Mouse (Mus musculus): ENCODE measurements at regions not wholly inside any gene's neighbourhood (a gene's known extent, or its start where the extent isn't known, plus 50 kb on each side); places are given as distances from the start of the nearest gene placed in this dataset.

DNA sequence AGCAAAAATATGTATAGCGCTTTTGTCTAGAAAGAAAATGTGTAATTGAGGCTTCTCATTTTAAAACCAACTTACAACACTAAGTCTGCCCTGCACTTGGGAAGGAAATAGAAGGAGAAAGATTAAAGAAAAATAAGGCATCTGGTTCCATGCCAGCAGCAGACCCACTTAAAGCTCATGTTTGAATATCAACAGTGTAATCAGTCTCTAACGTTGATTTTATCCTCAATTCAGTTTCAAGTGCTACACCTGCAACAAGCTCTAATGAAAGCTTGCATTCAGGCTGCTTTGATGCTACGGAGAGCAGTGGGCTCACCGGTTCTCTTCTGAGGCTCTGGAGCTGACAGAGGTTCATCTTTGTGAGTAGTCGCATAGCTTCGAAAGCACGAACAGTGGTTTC lies 406.6 kb upstream of the Map3k7 start:
- Histone ChIP-seq H3K4me2 (ENCODE audit: low read depth, low read length) (no peak overlapping the region), H3K9ac (replicated peaks) (no peak overlapping the region), H3K4me3 (ENCODE audit: low read depth, low read length) (no peak overlapping the region), H3K9me3 (ENCODE audit: low read length) (no peaks in the 10 kb centered on the region), H3K36me3 (replicated peaks; ENCODE audit: insufficient read depth, low read length) (no peaks in the 10 kb centered on the region), H3K4me1 (ENCODE audit: insufficient read depth) (no peaks in the 10 kb centered on the region), H3K27ac (ENCODE audit: low read depth) (no peak overlapping the region), H3K27me3 (ENCODE audit: insufficient read depth, low read length) (no peaks in the 10 kb centered on the region)
- no peak for ATAC-seq
- no peak for DNase-seq
- 77% methylated on average over 7 of the region's 7 CpGs for WGBS (ENCODE audit: insufficient replicate concordance)
- TF ChIP-seq EP300 (IDR thresholded peaks at IDR 0.05; ENCODE audit: low read depth) = no peak
- TF ChIP-seq CTCF (IDR thresholded peaks at IDR 0.05; ENCODE audit: low read depth) = no peak

DNA sequence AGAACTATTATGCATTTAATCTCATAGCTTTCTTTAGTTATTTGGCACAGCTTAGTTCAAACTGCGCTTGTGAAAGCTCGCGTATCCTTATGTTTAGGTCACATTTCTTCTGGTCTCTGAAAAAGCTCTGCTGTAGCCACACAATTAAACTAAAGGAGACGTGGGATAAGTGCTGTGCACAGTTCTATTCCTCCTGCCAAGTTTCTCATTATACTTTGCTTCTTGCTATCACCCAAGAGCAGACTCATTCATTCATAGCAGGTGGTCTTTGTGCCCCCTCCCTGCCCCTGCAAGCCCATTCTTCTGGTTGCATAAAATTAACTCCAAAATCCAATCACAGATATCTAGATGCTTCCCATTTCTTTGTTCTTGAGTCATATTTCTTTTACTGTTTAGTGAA lies 403.6 kb upstream of the Map3k7 start:
- ATAC-seq = no peak
- no peaks in the 10 kb centered on the region for H3K27me3 ChIP-seq (ENCODE audit: insufficient read depth, low read length)
- H3K4me2 ChIP-seq (ENCODE audit: low read depth, low read length) = no peak overlapping the region
- no peaks in the 10 kb centered on the region for H3K4me1 ChIP-seq (ENCODE audit: insufficient read depth)
- H3K9ac ChIP-seq (replicated peaks) = no peak overlapping the region
- TF ChIP-seq EP300 (IDR thresholded peaks at IDR 0.05; ENCODE audit: low read depth) (no peak), CTCF (IDR thresholded peaks at IDR 0.05; ENCODE audit: low read depth) (no peak)
- DNase-seq = no peak
- 77% methylated on average over 4 of the region's 4 CpGs for WGBS (ENCODE audit: insufficient replicate concordance)
- no peak overlapping the region for H3K27ac ChIP-seq (ENCODE audit: low read depth)
- no peaks in the 10 kb centered on the region for H3K36me3 ChIP-seq (replicated peaks; ENCODE audit: insufficient read depth, low read length)
- no peak overlapping the region for H3K4me3 ChIP-seq (ENCODE audit: low read depth, low read length)
- no peaks in the 10 kb centered on the region for H3K9me3 ChIP-seq (ENCODE audit: low read length)

DNA sequence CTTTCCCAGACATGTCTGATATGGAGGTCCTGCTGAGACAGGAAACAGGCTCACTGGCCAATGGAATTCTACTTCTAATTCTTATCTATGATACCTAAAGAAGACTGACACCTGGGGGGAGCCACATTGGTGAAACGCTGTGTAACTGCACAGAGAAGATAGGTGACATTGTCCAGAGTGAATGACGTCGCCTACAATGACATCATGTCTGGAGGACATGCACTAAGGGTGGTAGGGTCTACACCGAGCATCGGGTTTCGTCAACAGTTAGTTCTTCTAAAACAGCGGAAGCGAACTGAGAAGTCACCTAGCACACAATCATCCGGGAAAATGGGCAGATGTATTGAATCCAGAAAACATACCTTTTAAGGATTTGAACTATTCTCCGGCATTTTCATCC lies 402.7 kb upstream of the Map3k7 start:
- no peaks in the 10 kb centered on the region for H3K36me3 ChIP-seq (replicated peaks; ENCODE audit: insufficient read depth, low read length)
- 78% methylated on average over 10 of the region's 10 CpGs for WGBS (ENCODE audit: insufficient replicate concordance)
- no peak overlapping the region for H3K4me2 ChIP-seq (ENCODE audit: low read depth, low read length)
- no peak overlapping the region for H3K27ac ChIP-seq (ENCODE audit: low read depth)
- H3K27me3 ChIP-seq (ENCODE audit: insufficient read depth, low read length) = no peaks in the 10 kb centered on the region
- no peaks in the 10 kb centered on the region for H3K9me3 ChIP-seq (ENCODE audit: low read length)
- H3K9ac ChIP-seq (replicated peaks) = no peak overlapping the region
- H3K4me3 ChIP-seq (ENCODE audit: low read depth, low read length) = no peak overlapping the region
- no peak for DNase-seq
- TF ChIP-seq CTCF (IDR thresholded peaks at IDR 0.05; ENCODE audit: low read depth) (no peak), EP300 (IDR thresholded peaks at IDR 0.05; ENCODE audit: low read depth) (no peak)
- no peak for ATAC-seq
- no peaks in the 10 kb centered on the region for H3K4me1 ChIP-seq (ENCODE audit: insufficient read depth)

DNA sequence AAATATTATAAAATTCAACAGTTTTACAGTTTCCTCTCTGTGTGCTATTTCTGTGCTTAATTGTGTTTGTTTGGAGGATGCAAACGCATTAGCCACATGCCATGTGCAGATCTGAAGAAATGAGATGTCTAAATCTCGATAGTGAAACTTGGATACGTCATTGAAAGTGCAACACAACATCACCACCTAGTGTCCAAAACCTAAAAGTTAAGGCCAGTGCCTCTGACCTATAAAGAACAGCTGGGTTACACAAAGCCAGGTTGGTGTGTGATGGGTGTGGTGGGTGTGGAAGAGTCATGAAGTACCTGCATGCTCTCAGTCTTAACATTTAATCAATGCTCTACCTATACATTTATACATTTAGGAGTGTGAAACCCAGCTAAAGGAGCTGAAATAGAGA lies 402.1 kb upstream of the Map3k7 start:
- no peak for ATAC-seq
- H3K4me1 ChIP-seq (ENCODE audit: insufficient read depth) = no peaks in the 10 kb centered on the region
- WGBS (ENCODE audit: insufficient replicate concordance) = 11% methylated on average over 3 of the region's 3 CpGs
- no peak overlapping the region for H3K4me3 ChIP-seq (ENCODE audit: low read depth, low read length)
- TF ChIP-seq CTCF (IDR thresholded peaks at IDR 0.05; ENCODE audit: low read depth) (peak; percentile 62), EP300 (IDR thresholded peaks at IDR 0.05; ENCODE audit: low read depth) (no peak)
- H3K27ac ChIP-seq (ENCODE audit: low read depth) = no peak overlapping the region
- H3K27me3 ChIP-seq (ENCODE audit: insufficient read depth, low read length) = no peaks in the 10 kb centered on the region
- no peak overlapping the region for H3K9ac ChIP-seq (replicated peaks)
- no peak for DNase-seq
- H3K4me2 ChIP-seq (ENCODE audit: low read depth, low read length) = peak overlapping the region; percentile 15; the same call in 1 of the 2 replicates
- no peaks in the 10 kb centered on the region for H3K9me3 ChIP-seq (ENCODE audit: low read length)
- no peaks in the 10 kb centered on the region for H3K36me3 ChIP-seq (replicated peaks; ENCODE audit: insufficient read depth, low read length)

DNA sequence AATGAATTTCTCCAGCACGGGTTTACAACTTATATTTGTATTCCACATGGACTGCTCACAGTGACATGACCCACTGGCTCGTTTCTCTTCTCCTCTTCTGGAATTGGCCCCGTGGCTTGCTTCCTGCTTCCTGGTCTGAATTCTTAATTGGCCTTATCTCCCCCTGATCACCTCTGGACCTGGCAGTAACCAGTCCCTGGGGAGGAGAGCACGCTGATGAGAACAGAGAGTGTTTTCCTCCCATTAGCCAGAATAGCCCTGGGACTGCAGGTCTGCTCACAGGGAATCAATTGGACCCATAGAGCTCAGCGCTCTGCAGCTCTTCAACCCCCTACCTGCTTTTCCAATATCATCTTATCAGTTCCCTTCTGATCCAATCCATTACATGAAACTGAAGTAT lies 397.7 kb upstream of the Map3k7 start:
- no peaks in the 10 kb centered on the region for H3K36me3 ChIP-seq (replicated peaks; ENCODE audit: insufficient read depth, low read length)
- H3K4me3 ChIP-seq (ENCODE audit: low read depth, low read length) = no peak overlapping the region
- no peaks in the 10 kb centered on the region for H3K9me3 ChIP-seq (ENCODE audit: low read length)
- no peak overlapping the region for H3K27ac ChIP-seq (ENCODE audit: low read depth)
- no peak overlapping the region for H3K9ac ChIP-seq (replicated peaks)
- no peaks in the 10 kb centered on the region for H3K4me1 ChIP-seq (ENCODE audit: insufficient read depth)
- no peak for ATAC-seq
- no peaks in the 10 kb centered on the region for H3K27me3 ChIP-seq (ENCODE audit: insufficient read depth, low read length)
- 41% methylated on average over 5 of the region's 5 CpGs for WGBS (ENCODE audit: insufficient replicate concordance)
- DNase-seq = no peak
- TF ChIP-seq CTCF (IDR thresholded peaks at IDR 0.05; ENCODE audit: low read depth) = no peak
- TF ChIP-seq EP300 (IDR thresholded peaks at IDR 0.05; ENCODE audit: low read depth) = no peak
- no peak overlapping the region for H3K4me2 ChIP-seq (ENCODE audit: low read depth, low read length)

DNA sequence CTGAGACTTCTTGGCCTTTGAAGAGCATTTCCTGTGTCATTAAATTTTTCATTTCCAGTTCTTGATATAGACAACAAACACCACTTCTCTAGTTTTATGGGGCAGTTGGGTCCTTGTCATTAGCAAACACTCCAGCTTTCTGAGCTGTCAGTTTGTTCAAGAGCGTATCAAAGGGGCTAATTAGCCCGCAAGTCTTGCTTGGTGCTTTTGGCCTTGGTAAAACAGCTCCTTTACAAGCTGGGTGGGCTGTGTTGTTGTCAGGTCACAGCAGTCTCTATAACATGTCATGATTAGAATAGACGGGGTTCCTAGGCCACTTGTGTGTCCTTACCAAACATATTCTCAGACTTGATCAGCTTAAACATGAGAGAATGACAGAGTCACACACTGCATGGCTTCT lies 397.1 kb upstream of the Map3k7 start:
- H3K27me3 ChIP-seq (ENCODE audit: insufficient read depth, low read length) = no peaks in the 10 kb centered on the region
- no peaks in the 10 kb centered on the region for H3K9me3 ChIP-seq (ENCODE audit: low read length)
- ATAC-seq = no peak
- H3K36me3 ChIP-seq (replicated peaks; ENCODE audit: insufficient read depth, low read length) = no peaks in the 10 kb centered on the region
- H3K4me3 ChIP-seq (ENCODE audit: low read depth, low read length) = no peak overlapping the region
- no peaks in the 10 kb centered on the region for H3K4me1 ChIP-seq (ENCODE audit: insufficient read depth)
- no peak overlapping the region for H3K4me2 ChIP-seq (ENCODE audit: low read depth, low read length)
- 69% methylated on average over 3 of the region's 3 CpGs for WGBS (ENCODE audit: insufficient replicate concordance)
- no peak overlapping the region for H3K27ac ChIP-seq (ENCODE audit: low read depth)
- no peak overlapping the region for H3K9ac ChIP-seq (replicated peaks)
- DNase-seq = no peak
- TF ChIP-seq CTCF (IDR thresholded peaks at IDR 0.05; ENCODE audit: low read depth) (no peak), EP300 (IDR thresholded peaks at IDR 0.05; ENCODE audit: low read depth) (no peak)

DNA sequence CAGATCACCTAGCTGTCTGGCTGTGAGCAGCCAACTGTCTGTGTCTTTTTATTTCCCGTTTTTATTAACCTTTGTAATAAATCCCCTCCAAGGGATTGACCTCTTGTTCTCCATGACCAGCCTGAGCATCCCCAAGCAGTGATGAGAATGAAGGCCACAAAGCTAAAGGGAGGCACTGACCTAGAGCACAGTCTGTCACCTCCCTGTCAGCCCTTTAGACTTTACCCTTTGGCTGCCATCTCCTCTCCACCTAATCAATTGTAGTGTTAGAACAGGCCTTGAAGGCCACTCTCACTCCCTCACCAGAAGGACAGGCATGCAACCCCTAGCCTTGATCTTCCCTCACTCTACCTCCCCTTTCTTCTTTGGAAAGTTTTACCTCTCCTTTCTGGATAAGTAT lies 394.2 kb upstream of the Map3k7 start:
- H3K36me3 ChIP-seq (replicated peaks; ENCODE audit: insufficient read depth, low read length) = no peaks in the 10 kb centered on the region
- no peak overlapping the region for H3K9ac ChIP-seq (replicated peaks)
- DNase-seq = no peak
- H3K4me3 ChIP-seq (ENCODE audit: low read depth, low read length) = no peak overlapping the region
- H3K4me2 ChIP-seq (ENCODE audit: low read depth, low read length) = no peak overlapping the region
- no peaks in the 10 kb centered on the region for H3K4me1 ChIP-seq (ENCODE audit: insufficient read depth)
- TF ChIP-seq EP300 (IDR thresholded peaks at IDR 0.05; ENCODE audit: low read depth) (no peak), CTCF (IDR thresholded peaks at IDR 0.05; ENCODE audit: low read depth) (no peak)
- no peaks in the 10 kb centered on the region for H3K27me3 ChIP-seq (ENCODE audit: insufficient read depth, low read length)
- no peak overlapping the region for H3K27ac ChIP-seq (ENCODE audit: low read depth)
- WGBS (ENCODE audit: insufficient replicate concordance) = 80% methylated on average over 1 of the region's 1 CpGs
- no peak for ATAC-seq
- no peaks in the 10 kb centered on the region for H3K9me3 ChIP-seq (ENCODE audit: low read length)

All from liver, postnatal 0 days (tissue).